Mouse (Mus musculus) adrenal gland, postnatal 36 days (tissue): ENCODE data around the gene Apc2. TPM values are rescaled to one million over a fixed set of nuclear protein-coding genes. Genes with fewer than 3 reads are reported as not detected.
"Not testable (repeated sequence)": the region's sequence is repeated elsewhere in the genome, so short reads cannot be mapped to it uniquely, and the experiment has no call there.

ENCODE experiments used
- DNase-seq, 2 experiments: peaks; one replicate each; pipeline ENCODE4 v3.0.0; 2021; ENCODE audit warnings: mixed read lengths in 1 of 2
- long read RNA-seq, 2 experiments: library from polyadenylated mRNA; stranded (forward); transcript quantifications; one replicate each; pipeline ENCODE4 v2.0.0; 2021; ENCODE audit warnings: borderline sequencing depth in 2 of 2
- total RNA-seq, 2 experiments: library from RNA; stranded (reverse); gene quantifications; 2 replicates each; pipeline ENCODE4 v1.2.3; 2021

The Apc2 gene
- total RNA-seq = 1 to 10 TPM in 1 of 2 experiments, under 1 TPM in 1; 0.70 to 1.5 TPM
- long read RNA-seq, experiment 1 = 0 reads
- long read RNA-seq, experiment 2 = 0 reads

GRCm38 (mm10) chr10:80295618-80296425, at the start of gene Apc2:
Gene Apc2 (plus strand): TSS chr10:80295977.
- peak; percentile 78 to 85 for DNase-seq

DNA sequence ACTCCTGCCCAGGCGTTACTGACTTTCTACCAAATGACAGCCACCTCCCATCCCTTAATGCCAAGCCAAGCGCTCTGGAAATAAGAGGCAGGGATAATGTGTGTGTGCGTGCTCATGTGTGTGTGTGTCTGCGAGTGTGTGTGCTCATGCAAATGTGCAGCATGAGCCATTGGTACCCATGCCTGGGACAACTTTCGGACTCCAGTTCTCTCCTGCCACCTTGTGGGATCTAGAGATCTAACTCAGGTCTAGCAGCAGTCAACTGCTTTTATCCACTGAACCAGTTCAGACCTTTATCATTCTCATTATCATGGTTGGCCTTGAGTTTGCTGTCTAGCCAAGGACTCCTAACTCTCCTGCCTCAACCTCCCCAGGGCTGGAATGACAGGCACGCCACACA, 47.9 kb upstream of the Apc2 start:
- no peak for DNase-seq

GRCm38 (mm10) chr10:80248437-80248836, 47.3 kb upstream of the Apc2 start:
- not testable (repeated sequence) for DNase-seq

GRCm38 (mm10) chr10:80248971-80249640, 46.7 kb upstream of the Apc2 start, which contains the start of gene Ndufs7:
Gene Ndufs7 (plus strand): TSS chr10:80249121.
- DNase-seq = peak; percentile 89 to 91

GRCm38 (mm10) chr10:80250059-80250458, 45.7 kb upstream of the Apc2 start:
- DNase-seq = no peak

GRCm38 (mm10) chr10:80250573-80250972, 45.2 kb upstream of the Apc2 start:
- no peak for DNase-seq

DNA sequence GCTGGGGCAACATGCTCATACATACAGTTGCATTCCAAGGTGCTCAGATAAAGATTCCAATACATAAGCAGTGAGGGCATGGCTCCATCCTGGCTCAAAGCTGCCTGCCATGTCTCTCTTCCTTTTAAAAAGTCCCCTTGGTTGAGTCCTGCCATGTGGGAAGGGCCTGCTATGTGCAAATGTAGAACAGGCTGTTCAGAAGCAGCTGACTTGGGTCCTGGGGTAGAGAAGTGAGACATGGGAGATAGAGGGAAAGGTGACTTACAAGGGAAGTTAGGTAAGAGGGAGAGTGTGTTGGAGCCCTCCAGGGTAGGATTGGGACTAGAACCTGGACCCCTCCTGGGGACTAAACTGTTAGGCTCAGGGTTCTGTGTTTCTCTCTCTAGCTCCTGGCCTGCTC, 43.8 kb upstream of the Apc2 start:
- no peak for DNase-seq

DNA sequence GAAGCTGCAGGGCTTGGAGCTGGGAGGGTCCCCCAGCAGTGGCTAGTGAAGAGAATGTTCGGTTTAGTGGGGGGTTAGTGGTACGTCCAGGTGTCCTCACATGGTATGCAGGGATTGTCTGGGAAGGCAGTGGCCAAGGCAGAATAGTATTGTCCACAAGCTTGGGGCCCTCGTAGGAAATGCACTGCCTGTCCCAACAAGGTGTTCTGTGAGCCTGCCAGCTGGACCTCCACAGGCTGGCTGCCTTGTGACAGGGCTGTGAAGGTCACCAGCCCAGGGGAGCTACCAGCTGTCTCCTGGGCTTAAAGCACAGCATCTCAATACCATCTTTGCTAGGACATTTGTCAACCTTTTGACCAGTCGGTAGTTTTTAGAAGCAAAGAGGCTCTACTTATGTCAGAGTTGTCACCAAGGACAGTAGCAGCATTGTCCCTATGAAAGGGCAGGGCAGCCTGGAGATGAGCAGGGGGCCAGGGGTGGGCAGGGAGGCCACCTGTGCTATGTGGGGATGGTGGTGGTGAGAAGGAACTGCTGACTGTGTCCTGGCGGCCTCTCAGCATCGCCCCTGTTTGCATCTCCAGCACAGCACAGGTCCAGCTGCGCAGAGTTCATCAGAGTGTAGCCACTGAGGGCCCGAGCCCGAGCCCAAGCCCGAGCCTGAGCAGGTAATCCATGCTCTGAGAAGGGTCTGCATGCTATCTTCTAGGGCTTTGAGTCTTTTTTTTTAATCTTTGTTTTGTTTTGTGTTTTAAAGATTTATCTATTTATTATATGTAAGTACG, 43.1 kb upstream of the Apc2 start:
- DNase-seq = no peak

- DNase-seq = no peak
These were observed 42.2 kb upstream of the Apc2 start for GRCm38 (mm10) chr10:80253551-80253950.

DNA sequence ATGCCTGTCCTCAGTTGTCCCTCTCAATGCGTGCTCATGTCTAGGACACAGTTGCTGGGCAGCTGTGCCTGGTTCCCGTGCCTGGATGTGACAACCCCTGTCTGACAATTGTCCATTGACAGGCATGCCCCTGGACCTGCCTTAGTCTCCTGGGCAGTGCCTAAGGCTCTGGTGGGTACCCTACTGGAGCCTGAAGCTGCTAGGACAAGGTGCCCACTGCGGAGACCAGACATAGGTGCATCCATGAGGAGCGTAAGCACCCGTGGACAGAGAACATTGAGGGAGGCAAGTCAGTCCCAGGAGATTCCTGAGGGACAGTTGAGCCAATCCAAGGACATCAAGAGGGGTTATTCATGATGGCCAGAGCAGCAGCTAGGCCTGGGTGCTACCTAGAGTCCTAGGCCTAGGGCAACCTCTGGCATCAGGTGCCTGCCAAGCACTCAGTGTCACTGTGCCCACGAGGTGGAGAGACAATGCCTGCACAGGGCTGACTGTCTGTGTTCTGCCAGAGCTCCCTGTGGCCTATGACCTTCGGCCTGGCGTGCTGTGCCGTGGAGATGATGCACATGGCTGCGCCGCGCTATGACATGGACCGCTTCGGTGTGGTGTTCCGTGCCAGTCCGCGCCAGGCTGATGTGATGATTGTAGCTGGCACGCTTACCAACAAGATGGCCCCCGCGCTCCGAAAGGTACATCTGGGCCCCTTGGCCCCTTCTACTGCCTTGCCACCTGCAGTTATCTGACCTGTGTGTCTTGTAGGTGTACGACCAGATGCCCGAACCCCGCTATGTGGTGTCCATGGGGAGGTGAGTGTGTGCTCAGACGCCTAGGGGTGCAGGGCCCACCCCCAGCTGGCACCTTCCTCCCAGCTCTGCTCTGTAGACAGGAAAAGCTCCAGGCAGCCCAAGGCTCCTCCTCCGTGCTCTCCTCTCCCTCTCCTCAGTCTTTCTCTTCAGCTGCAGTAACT, 41.2 kb upstream of the Apc2 start:
- no peak for DNase-seq

DNA sequence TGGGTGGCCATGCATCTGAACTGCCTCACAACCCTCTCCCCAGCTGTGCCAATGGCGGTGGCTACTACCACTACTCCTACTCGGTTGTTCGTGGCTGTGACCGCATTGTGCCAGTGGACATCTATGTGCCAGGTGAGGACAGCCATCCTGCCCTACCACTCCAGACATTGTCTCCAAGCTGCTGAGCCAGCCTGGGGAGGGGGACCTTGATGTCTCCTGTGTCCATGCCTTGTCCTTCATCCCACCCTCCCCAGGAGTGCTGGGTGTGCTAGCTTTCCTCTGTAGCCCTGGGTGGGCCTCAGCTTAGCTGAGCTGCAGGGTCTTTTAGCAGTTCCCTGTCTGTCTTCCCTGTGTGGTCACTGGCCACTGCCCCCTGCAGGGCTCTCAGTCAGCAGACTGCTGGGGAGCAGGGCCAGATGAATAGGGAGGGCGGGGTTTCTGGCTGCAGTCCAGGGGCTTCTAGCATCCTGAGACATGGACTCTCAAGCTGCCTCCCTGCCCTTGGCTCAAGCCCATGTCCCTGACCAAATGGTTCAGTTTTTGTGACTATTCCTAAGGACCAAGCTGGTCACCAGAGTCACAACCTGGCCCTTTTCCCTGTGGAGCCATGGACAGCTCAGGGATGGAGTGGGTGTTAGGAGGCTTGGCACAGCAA, 39.8 kb upstream of the Apc2 start:
- DNase-seq = peak; percentile 85 to 88

DNA sequence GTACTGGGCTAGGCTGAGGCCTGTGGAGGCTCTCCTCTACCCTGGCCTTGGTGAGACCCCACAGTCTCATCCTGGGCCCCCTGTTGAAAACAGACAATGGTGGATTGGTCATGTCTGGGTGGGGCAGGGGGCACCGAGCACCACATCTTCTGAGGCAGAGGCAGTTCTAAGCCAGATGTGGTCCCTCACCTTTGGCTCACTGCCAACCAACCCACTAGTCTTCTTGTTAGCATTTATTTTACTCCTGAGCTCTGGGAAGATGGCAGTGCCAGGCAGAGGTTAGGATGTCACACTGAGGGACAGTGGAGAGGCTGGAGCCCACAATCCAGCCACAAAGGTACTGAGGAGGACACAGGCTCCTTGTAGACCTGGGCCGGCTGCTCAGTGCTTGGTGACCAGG, 37.8 kb upstream of the Apc2 start:
- no peak for DNase-seq

GRCm38 (mm10) chr10:80258752-80259462, 36.9 kb upstream of the Apc2 start:
- DNase-seq = peak; percentile 72

- peak; percentile 46 for DNase-seq
These were observed 36.3 kb upstream of the Apc2 start for GRCm38 (mm10) chr10:80259463-80259805.

- peak; percentile 90 for DNase-seq
These were observed 35.7 kb upstream of the Apc2 start for GRCm38 (mm10) chr10:80259861-80260641.

- peak; percentile 99 to 100 for DNase-seq
These were observed 34.9 kb upstream of the Apc2 start, which contains the start of the genes Gamt and Dazap1 for GRCm38 (mm10) chr10:80260642-80261584. Gene Gamt (minus strand): TSS chr10:80261012. Gene Dazap1 (plus strand): TSS chr10:80261486.

DNA sequence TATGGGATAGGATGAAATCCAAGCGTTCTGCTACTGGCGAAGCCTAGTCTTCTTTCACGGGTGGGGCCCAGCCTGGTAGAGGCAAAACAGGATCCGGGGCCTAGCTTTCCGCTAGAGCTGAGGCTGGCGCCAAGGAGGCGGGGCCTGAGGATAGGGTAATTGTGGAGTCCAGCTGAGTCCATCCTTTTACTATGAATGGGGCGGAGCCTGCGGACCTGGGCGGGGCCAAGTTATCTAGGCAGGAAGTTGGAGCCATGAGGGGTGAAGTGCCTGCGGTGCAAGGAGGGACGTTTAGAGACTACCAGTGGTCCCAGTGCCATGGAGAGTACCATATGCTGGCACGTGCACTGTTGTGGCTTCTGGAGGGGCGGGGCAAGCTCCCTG, 34.2 kb upstream of the Apc2 start:
- DNase-seq = peak; percentile 99 to 100

DNA sequence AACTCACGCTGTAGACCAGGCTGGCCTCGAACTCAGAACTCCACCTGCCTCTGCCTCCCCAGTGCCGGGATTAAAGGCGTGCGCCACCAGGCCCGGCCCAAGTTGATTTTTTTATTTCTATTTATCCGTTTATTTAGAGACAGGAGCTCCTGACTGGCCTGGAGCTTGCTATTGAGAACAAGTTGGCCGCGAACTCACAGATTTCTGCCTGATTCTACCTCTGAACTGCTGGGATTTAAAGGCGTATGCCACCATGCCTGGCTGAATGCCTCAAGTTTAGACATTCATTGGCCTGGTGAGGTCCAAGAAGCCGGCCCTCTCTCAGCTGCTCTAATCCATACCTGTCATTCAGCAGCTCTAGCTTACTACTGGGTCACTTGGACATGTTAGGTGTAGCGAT, 33.6 kb upstream of the Apc2 start:
- no peak for DNase-seq
